Mouse (Mus musculus) stomach, embryonic 16.5 days (tissue): Measurements from ENCODE around the gene Tmem132c. TPM values are rescaled to one million over a fixed set of nuclear protein-coding genes. Genes with fewer than 3 reads are reported as not detected.

Experiments used
- ATAC-seq: fragments of 200-750 bp; cut with Nextera tagmentation; 2 replicates; pipeline ENCODE4 v1.8.0; 2017; ENCODE audit warnings: moderate number of reproducible peaks, moderate TSS enrichment; ENCODE audit not compliant: insufficient read depth, low FRiP score
- H3K27ac ChIP-seq: fragments of 300-500 bp; sonication (generic); 2 replicates; pipeline ENCODE4 v1.5.1; 2014; ENCODE audit warnings: low read length
- H3K27me3 ChIP-seq: fragments of 300-500 bp; sonication (generic); 2 replicates; pipeline ENCODE4 v1.6.1; 2014; ENCODE audit warnings: low read length, control low read depth, mixed read lengths; ENCODE audit not compliant: control insufficient read depth, insufficient read depth
- H3K36me3 ChIP-seq: fragments of 300-500 bp; sonication (generic); 2 replicates; pipeline ENCODE4 v1.6.1; 2014; ENCODE audit warnings: low read length; ENCODE audit not compliant: control insufficient read depth, insufficient read depth
- H3K4me1 ChIP-seq: fragments of 300-500 bp; sonication (generic); 2 replicates; pipeline ENCODE4 v1.6.1; 2014; ENCODE audit warnings: low read length, control low read depth, mixed read lengths; ENCODE audit not compliant: control insufficient read depth, insufficient read depth
- H3K4me2 ChIP-seq: fragments of 300-500 bp; sonication (generic); 2 replicates; pipeline ENCODE4 v1.6.1; 2014; ENCODE audit warnings: low read depth, low read length, mixed read lengths
- H3K4me3 ChIP-seq: fragments of 300-500 bp; sonication (generic); replicated peaks from 2 replicates; pipeline ENCODE4 v1.5.1; 2014; ENCODE audit warnings: mild to moderate bottlenecking, low read length
- H3K9ac ChIP-seq: fragments of 300-500 bp; sonication (generic); 2 replicates; pipeline ENCODE4 v1.6.1; 2014; ENCODE audit warnings: low read length
- H3K9me3 ChIP-seq: fragments of 300-500 bp; sonication (generic); replicated peaks from 2 replicates; pipeline ENCODE4 v1.6.1; 2016; ENCODE audit warnings: low read length, control low read depth; ENCODE audit not compliant: control insufficient read depth
- WGBS: fragments of 180-500 bp; shearing (Covaris S2); extraction: QIAGEN DNeasy Blood & Tissue Kit; methylation state at CpG from one replicate; pipeline ENCODE4 v1.1.7; 2014; 5-methylcytosine and 5-hydroxymethylcytosine counted together
- polyA plus RNA-seq: library from polyadenylated mRNA; unstranded; fragments of >200 nt; fragmentation: Nextera tagmentation; extraction: Ambion mirVana; gene quantifications from 2 replicates; pipeline ENCODE4 v1.2.1, GENCODE M21; 2015

The Tmem132c gene
- polyA plus RNA-seq, 1 experiment from 2014 or later, result 1.4 TPM

- Histone ChIP-seq H3K27ac (no peak overlapping the region), H3K27me3 (peaks cover 46% of the 10 kb centered on the region), H3K4me1 (peaks cover 10% of the 10 kb centered on the region), H3K36me3 (no peaks in the 10 kb centered on the region), H3K9me3 (no peaks in the 10 kb centered on the region), H3K4me3 (no peak overlapping the region), H3K4me2 (no peak overlapping the region), H3K9ac (no peak overlapping the region)
- 60% methylated on average over 7 of the region's 7 CpGs for WGBS
- no peak for ATAC-seq
These were observed 1.9 kb upstream of the Tmem132c start for GRCm38 (mm10) chr5:127239706-127240105.

GRCm38 (mm10) chr5:127240646-127241045 lies 962 bp upstream of the Tmem132c start:
- H3K4me1 ChIP-seq, result peaks cover 10% of the 10 kb centered on the region
- no peak overlapping the region for H3K4me2 ChIP-seq
- no peaks in the 10 kb centered on the region for H3K9me3 ChIP-seq
- H3K4me3 ChIP-seq, result no peak overlapping the region
- no peak for ATAC-seq
- peaks cover 43% of the 10 kb centered on the region for H3K27me3 ChIP-seq
- H3K9ac ChIP-seq, result no peak overlapping the region
- H3K36me3 ChIP-seq, result no peaks in the 10 kb centered on the region
- WGBS, result 33% methylated on average over 4 of the region's 4 CpGs
- H3K27ac ChIP-seq, result no peak overlapping the region

GRCm38 (mm10) chr5:127241925-127242762 lies 536 bp downstream of the Tmem132c start:
- H3K4me2 ChIP-seq, result peak overlapping the region; percentile 81
- peak overlapping the region; percentile 62 for H3K9ac ChIP-seq
- peaks cover 43% of the 10 kb centered on the region for H3K27me3 ChIP-seq
- H3K27ac ChIP-seq, result no peak overlapping the region
- ATAC-seq, result no peak; the same call in 1 of the 2 replicates
- no peaks in the 10 kb centered on the region for H3K36me3 ChIP-seq
- WGBS, result under 1% methylated on average over 70 of the region's 73 CpGs
- H3K9me3 ChIP-seq, result no peaks in the 10 kb centered on the region
- H3K4me3 ChIP-seq, result peak overlapping the region; percentile 69
- H3K4me1 ChIP-seq, result peaks cover 10% of the 10 kb centered on the region

GRCm38 (mm10) chr5:127242763-127243160 lies 1.2 kb downstream of the Tmem132c start:
- Histone ChIP-seq H3K36me3 (no peaks in the 10 kb centered on the region), H3K27me3 (peaks cover 43% of the 10 kb centered on the region)

GRCm38 (mm10) chr5:127243209-127243608 lies 1.6 kb downstream of the Tmem132c start:
- Histone ChIP-seq H3K4me2 (peak overlapping the region; percentile 81), H3K27ac (no peak overlapping the region), H3K9me3 (no peaks in the 10 kb centered on the region), H3K4me1 (peaks cover 10% of the 10 kb centered on the region), H3K4me3 (peak overlapping the region; percentile 69), H3K36me3 (no peaks in the 10 kb centered on the region), H3K9ac (no peak overlapping the region), H3K27me3 (peaks cover 43% of the 10 kb centered on the region)
- no peak for ATAC-seq
- WGBS, result under 1% methylated on average over 16 of the region's 16 CpGs

More at GRCm38 (mm10) chr5:127242763-127243160, 1.2 kb downstream of the Tmem132c start:
- 2% methylated on average over 13 of the region's 13 CpGs for WGBS
- peak overlapping the region; percentile 81 for H3K4me2 ChIP-seq
- peak overlapping the region; percentile 69 for H3K4me3 ChIP-seq
- peaks cover 10% of the 10 kb centered on the region for H3K4me1 ChIP-seq
- no peaks in the 10 kb centered on the region for H3K9me3 ChIP-seq
- peak overlapping the region; percentile 2; the same call in 1 of the 2 replicates for H3K9ac ChIP-seq
- ATAC-seq, result no peak
- no peak overlapping the region for H3K27ac ChIP-seq

- no peaks in the 10 kb centered on the region for H3K9me3 ChIP-seq
- H3K27ac ChIP-seq, result no peak overlapping the region
- no peaks in the 10 kb centered on the region for H3K36me3 ChIP-seq
- peak overlapping the region; percentile 69 for H3K4me3 ChIP-seq
- H3K9ac ChIP-seq, result no peak overlapping the region
- WGBS, result 9% methylated on average over 13 of the region's 13 CpGs
- H3K4me1 ChIP-seq, result peaks cover 10% of the 10 kb centered on the region
- H3K27me3 ChIP-seq, result peaks cover 43% of the 10 kb centered on the region
- no peak for ATAC-seq
- peak overlapping the region; percentile 81 for H3K4me2 ChIP-seq
These were observed 2.0 kb downstream of the Tmem132c start for GRCm38 (mm10) chr5:127243611-127244010.

GRCm38 (mm10) chr5:127253263-127253662 lies 11.7 kb downstream of the Tmem132c start:
- no peak for ATAC-seq
- Histone ChIP-seq H3K9ac (no peak overlapping the region), H3K27ac (no peak overlapping the region), H3K27me3 (no peaks in the 10 kb centered on the region), H3K4me2 (no peak overlapping the region), H3K36me3 (no peaks in the 10 kb centered on the region), H3K9me3 (no peaks in the 10 kb centered on the region), H3K4me1 (no peaks in the 10 kb centered on the region), H3K4me3 (no peak overlapping the region)
- 64% methylated on average over 2 of the region's 2 CpGs for WGBS

GRCm38 (mm10) chr5:127256947-127257610 lies 15.5 kb downstream of the Tmem132c start:
- ATAC-seq, result no peak
- Histone ChIP-seq H3K27me3 (no peaks in the 10 kb centered on the region), H3K36me3 (no peaks in the 10 kb centered on the region), H3K9ac (no peak overlapping the region), H3K27ac (no peak overlapping the region), H3K4me1 (no peaks in the 10 kb centered on the region), H3K9me3 (no peaks in the 10 kb centered on the region), H3K4me3 (no peak overlapping the region), H3K4me2 (no peak overlapping the region)
- WGBS, result 69% methylated on average over 11 of the region's 11 CpGs

- Histone ChIP-seq H3K9me3 (no peaks in the 10 kb centered on the region), H3K4me2 (no peak overlapping the region), H3K9ac (no peak overlapping the region), H3K4me3 (no peak overlapping the region), H3K4me1 (no peaks in the 10 kb centered on the region), H3K27ac (no peak overlapping the region), H3K27me3 (no peaks in the 10 kb centered on the region), H3K36me3 (no peaks in the 10 kb centered on the region)
- no peak for ATAC-seq
- WGBS, result 81% methylated on average over 5 of the region's 5 CpGs
These were observed 20.5 kb downstream of the Tmem132c start for GRCm38 (mm10) chr5:127262136-127262535.
